Mouse (Mus musculus) pancreas, adult 10 weeks (tissue): ENCODE measurements around the gene Crip3. TPM values are rescaled to one million over a fixed set of nuclear protein-coding genes. Genes with fewer than 3 reads are reported as not detected.

Experiments
- polyA plus RNA-seq: library from polyadenylated mRNA; stranded (reverse); fragments of 350-450 nt; fragmentation: Illumina TruSeq; extraction: RNeasy Lipid Tissue Mini Kit (QIAGEN cat#74804); gene quantifications from one replicate; pipeline ENCODE4 v1.2.3, GENCODE M21; 2015; ENCODE audit warnings: low read depth, low replicate concordance; ENCODE audit not compliant: insufficient read depth

Crip3 gene
- polyA plus RNA-seq: 1.3 TPM

DNA sequence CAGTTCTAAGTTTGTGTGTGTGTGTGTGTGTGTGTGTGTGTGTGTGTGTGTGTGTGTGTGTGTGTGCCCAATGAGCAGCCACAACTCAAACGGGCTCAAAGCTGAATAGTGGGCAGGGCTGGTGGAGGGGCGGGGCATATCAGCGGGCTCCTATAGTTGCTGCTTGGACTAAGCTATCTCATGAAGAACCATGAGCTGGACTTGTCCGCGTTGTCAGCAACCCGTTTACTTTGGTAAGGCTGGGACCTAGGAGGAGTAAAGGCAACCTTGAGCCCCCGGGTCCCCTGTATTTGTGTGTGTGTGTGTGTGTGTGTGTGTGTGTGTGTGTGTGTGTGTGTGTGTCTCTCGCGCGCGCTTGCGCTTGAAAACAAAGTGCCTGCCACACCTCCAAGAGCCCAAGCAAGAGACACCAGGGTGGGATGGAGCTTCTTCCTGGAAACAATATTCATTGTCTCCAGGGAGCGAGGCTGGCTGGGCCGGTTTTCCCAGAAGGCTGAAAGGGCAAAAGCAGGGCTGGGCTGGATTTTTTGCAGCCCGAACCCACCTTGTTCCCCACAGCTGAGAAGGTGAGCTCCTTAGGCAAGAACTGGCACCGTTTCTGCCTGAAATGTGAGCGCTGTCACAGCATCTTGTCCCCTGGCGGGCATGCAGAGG lies at the start of gene Crip3:
Crip3 (plus strand) TSS at position 166 of the 654 bp plus-strand sequence.

DNA sequence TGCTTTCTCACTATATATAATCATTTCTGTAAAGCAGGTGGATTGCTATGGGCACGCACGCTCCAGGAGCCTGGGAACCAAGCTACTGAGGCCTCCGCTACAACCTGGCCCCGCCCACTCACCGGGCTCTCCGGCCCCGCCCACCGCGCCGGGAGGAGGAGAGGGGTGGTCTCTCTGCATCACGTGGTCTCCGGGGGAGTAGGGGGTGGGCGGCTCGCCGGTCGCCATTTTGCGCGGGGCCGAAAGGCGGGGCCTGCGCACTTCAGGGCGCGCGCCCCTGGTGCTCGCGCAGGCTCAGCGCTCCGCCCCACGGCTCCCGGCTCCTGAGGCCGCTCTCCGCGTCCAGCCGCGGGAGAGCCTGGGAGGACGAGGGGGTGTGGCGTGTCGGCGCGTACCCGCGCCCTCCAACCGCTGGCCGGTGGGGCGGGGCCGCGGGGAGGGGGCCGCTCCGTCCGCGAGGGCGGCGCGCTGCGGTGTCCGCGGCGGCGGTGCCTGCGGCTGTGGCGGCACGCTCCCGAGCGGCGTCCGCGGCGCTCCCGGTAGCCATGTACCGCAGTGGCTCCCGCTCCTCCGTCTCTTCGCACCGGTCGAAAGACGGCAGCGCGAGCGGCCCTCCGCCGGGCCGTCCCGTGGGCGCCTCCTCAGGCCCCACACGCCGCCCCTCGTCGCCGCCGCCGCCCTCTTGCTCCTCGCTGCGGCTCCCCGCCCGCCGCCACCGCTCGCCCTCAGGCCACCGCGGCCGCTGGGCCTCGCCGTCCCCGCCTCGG lies 45.2 kb upstream of the Crip3 start, which contains the start of gene Zfp318:
Zfp318 (plus strand) TSS at position 438 of the 767 bp plus-strand sequence.

DNA sequence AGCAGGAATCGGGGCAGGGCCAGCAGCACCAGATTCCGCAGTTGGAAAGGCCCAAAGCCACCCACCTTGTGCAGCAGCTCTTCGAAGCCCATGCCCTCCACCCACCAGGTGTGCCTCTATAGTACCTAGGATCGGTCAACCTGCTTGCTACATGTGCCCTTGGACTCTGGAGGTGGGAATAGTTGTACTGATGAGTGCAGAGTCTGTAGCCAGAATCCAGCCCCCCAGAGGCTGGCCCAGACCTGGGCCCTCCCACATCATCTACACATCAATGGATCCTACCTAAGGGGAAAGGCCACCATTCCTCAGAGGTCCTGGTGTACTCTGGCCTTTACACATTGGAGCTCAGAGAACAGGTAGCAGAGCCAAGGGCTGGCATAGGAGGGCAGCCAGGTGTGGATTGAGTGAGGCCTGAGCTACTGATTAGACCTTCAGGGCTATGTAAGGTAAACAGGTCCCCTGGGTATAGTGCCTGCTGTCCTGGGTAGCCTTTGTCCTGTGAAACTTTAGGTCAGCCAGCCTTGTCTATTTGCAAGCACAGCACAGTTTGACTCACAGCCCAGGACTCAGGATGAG lies 9.7 kb downstream of the Crip3 start, which contains the start of gene Slc22a7:
Slc22a7 (minus strand) TSS at position 160 of the 576 bp plus-strand sequence.

Other genes with a start within 250 kb of the Crip3 start
- gene Polh, start 226.3 kb upstream of the Crip3 start, polyA plus RNA-seq: 1.7 TPM
- gene Xpo5, start 226.1 kb upstream of the Crip3 start, polyA plus RNA-seq: 7.0 TPM
- gene Polr1c, start 180.9 kb upstream of the Crip3 start, polyA plus RNA-seq: 10.2 TPM
- gene Yipf3, start 180.8 kb upstream of the Crip3 start, polyA plus RNA-seq: 50.0 TPM
- gene Lrrc73, start 175.4 kb upstream of the Crip3 start, polyA plus RNA-seq: 3.1 TPM
- 8.6 TPM for gene Tjap1, start 145.9 kb upstream of the Crip3 start, polyA plus RNA-seq
- gene Dlk2, start 131.5 kb upstream of the Crip3 start, polyA plus RNA-seq: not detected
- 6.2 TPM for gene Abcc10, start 100.6 kb upstream of the Crip3 start, polyA plus RNA-seq
- 4.7 TPM for gene Zfp318, start 45.2 kb upstream of the Crip3 start, polyA plus RNA-seq
- not detected for gene Slc22a7, start 9.5 kb downstream of the Crip3 start, polyA plus RNA-seq
- gene Ttbk1, start 58.7 kb downstream of the Crip3 start, polyA plus RNA-seq: not detected
- gene Dnph1, start 67.8 kb downstream of the Crip3 start, polyA plus RNA-seq: 1.7 TPM
- gene Cul9, start 117.5 kb downstream of the Crip3 start, polyA plus RNA-seq: 5.5 TPM
- gene Srf, start 127.2 kb downstream of the Crip3 start, polyA plus RNA-seq: 9.9 TPM
- gene Ptk7, start 200.6 kb downstream of the Crip3 start, polyA plus RNA-seq: 5.2 TPM
- 6.9 TPM for gene Klc4, start 217.1 kb downstream of the Crip3 start, polyA plus RNA-seq
- 28.6 TPM for gene Mrpl2, start 217.3 kb downstream of the Crip3 start, polyA plus RNA-seq
- 12.1 TPM for gene Cul7, start 221.4 kb downstream of the Crip3 start, polyA plus RNA-seq
- 5.5 TPM for gene Rrp36, start 245.4 kb downstream of the Crip3 start, polyA plus RNA-seq
- 20.0 TPM for gene Mea1, start 249.9 kb downstream of the Crip3 start, polyA plus RNA-seq